In genomic region chr1:36564101-36564500, GRCm38 (mm10) we compare ENCODE assay signal across 13 mouse cellular contexts. TPM values are rescaled to one million over a fixed set of nuclear protein-coding genes. Genes with fewer than 3 reads are reported as not detected.
DNase-seq lines count a peak whose midpoint lies in the region; ATAC-seq and TF ChIP-seq lines count a peak whose summit lies in the region.
"Had no signal": no experiment of that assay in that cellular context is flagged by ENCODE, and none has a peak within 500 bp of the region (broad histone marks: within the 10 kb centered on the region; RNA-seq: fewer than 3 reads in every experiment).

No protein-coding gene starts in this region.

- intact Hi-C loops in heart, postnatal 14 days (cut with DNase I): no loop called here

- no peak for TF ChIP-seq CTCF in kidney, adult 2 months (conservative IDR thresholded peaks at IDR 0.05; ENCODE audit: insufficient read depth, insufficient read length, low read depth, low read length)
- TF ChIP-seq CTCF in small intestine, adult 2 months (IDR thresholded peaks at IDR 0.05; ENCODE audit: extremely low read depth, insufficient read length, insufficient replicate concordance, low read depth, low read length): no peak

- H3K4me3 ChIP-seq in kidney, adult 2 months (ENCODE audit: insufficient read depth, low read depth, low read length): no peak overlapping the region
- H3K4me3 ChIP-seq in small intestine, adult 2 months (ENCODE audit: low read depth, low read length): no peak overlapping the region
- no peak overlapping the region for H3K4me3 ChIP-seq in intestine, embryonic 16.5 days (ENCODE audit: low read length)
- H3K4me3 ChIP-seq in forebrain, embryonic 16.5 days (replicated peaks; ENCODE audit: low read length): no peak overlapping the region

- H3K36me3 ChIP-seq in kidney, adult 2 months (ENCODE audit: control insufficient read depth, insufficient read depth, low read length): no peaks in the 10 kb centered on the region
- no peaks in the 10 kb centered on the region for H3K36me3 ChIP-seq in small intestine, adult 2 months (ENCODE audit: control insufficient read depth, insufficient read depth, low read length)
- H3K36me3 ChIP-seq in intestine, embryonic 16.5 days (ENCODE audit: control insufficient read depth, insufficient read depth, low read length): no peaks in the 10 kb centered on the region
- H3K36me3 ChIP-seq in forebrain, embryonic 16.5 days (ENCODE audit: control insufficient read depth, insufficient read depth): no peaks in the 10 kb centered on the region

- no peaks in the 10 kb centered on the region for H3K27me3 ChIP-seq in kidney, adult 2 months (replicated peaks; ENCODE audit: control insufficient read depth, insufficient read depth, low read length)
- 0 out of 2 replicates have a peak, but pooled peaks cover 4% of the 10 kb centered on the region for H3K27me3 ChIP-seq in small intestine, adult 2 months (ENCODE audit: control insufficient read depth, insufficient read depth, low read length)
- H3K27me3 ChIP-seq in intestine, embryonic 16.5 days (replicated peaks; ENCODE audit: control insufficient read depth, insufficient read depth, low read length): no peaks in the 10 kb centered on the region
- H3K27me3 ChIP-seq in forebrain, embryonic 16.5 days (replicated peaks; ENCODE audit: control insufficient read depth, insufficient read depth, low read length): 0 out of 2 replicates have a peak, but pooled peaks cover 2% of the 10 kb centered on the region

- ATAC-seq in intestine, embryonic 16.5 days: no peak
- ATAC-seq in forebrain, embryonic 16.5 days: no peak

- 65% methylated on average over 6 of the region's 6 CpGs for WGBS in kidney, adult 2 months
- 73% methylated on average over 6 of the region's 6 CpGs for WGBS in small intestine, adult 2 months
- 60% methylated on average over 6 of the region's 6 CpGs for WGBS in intestine, embryonic 16.5 days
- 73% methylated on average over 6 of the region's 6 CpGs for WGBS in forebrain, embryonic 16.5 days

- no peaks in the 10 kb centered on the region for H3K9me3 ChIP-seq in intestine, embryonic 16.5 days (ENCODE audit: control insufficient read depth, low read length)
- H3K9me3 ChIP-seq in forebrain, embryonic 16.5 days (ENCODE audit: control insufficient read depth, low read length): no peaks in the 10 kb centered on the region

- 0 out of 2 replicates have a peak, but pooled peaks cover 2% of the 10 kb centered on the region for H3K4me1 ChIP-seq in kidney, adult 2 months (ENCODE audit: control insufficient read depth, insufficient read depth, low read length)
- peaks cover 10% of the 10 kb centered on the region for H3K4me1 ChIP-seq in small intestine, adult 2 months (ENCODE audit: control insufficient read depth, insufficient read depth, insufficient read length, low read length)
- H3K4me1 ChIP-seq in intestine, embryonic 16.5 days (ENCODE audit: control insufficient read depth, insufficient read depth, low read length): peaks cover 19% of the 10 kb centered on the region
- no peaks in the 10 kb centered on the region; the same call in 1 of the 2 replicates for H3K4me1 ChIP-seq in forebrain, embryonic 16.5 days (replicated peaks; ENCODE audit: control insufficient read depth, insufficient read depth, low read length)

- peak; percentile 68 for DNase-seq in kidney, adult 2 months
- DNase-seq in kidney, adult 8-10 months: no peak
- peak; percentile 40 for DNase-seq in gastrocnemius, postnatal 10 days
- DNase-seq in heart, postnatal 14 days: peak; percentile 59
- DNase-seq: cerebellum, adult 18-20 months; lung, embryonic 14.5 days; right cerebral cortex, postnatal 4 days; thymus, postnatal 36 days had no signal

- no peak overlapping the region; the same call in 1 of the 2 replicates for H3K27ac ChIP-seq in kidney, adult 2 months (ENCODE audit: insufficient read depth, low read depth, low read length)
- peak overlapping the region; percentile 7; the same call in 1 of the 2 replicates for H3K27ac ChIP-seq in small intestine, adult 2 months (ENCODE audit: insufficient read depth, low read depth, low read length)
- no peak overlapping the region for H3K27ac ChIP-seq in intestine, embryonic 16.5 days (ENCODE audit: low read length)
- H3K27ac ChIP-seq in forebrain, embryonic 16.5 days (ENCODE audit: low read length): no peak overlapping the region

- TF ChIP-seq POLR2A in kidney, adult 2 months (IDR thresholded peaks at IDR 0.05; ENCODE audit: low read depth, low read length): no peak
- no peak for TF ChIP-seq POLR2A in small intestine, adult 2 months (IDR thresholded peaks at IDR 0.05; ENCODE audit: low read depth, low read length)

- H3K9ac ChIP-seq in intestine, embryonic 16.5 days (ENCODE audit: low read depth, low read length): no peak overlapping the region
- H3K9ac ChIP-seq in forebrain, embryonic 16.5 days (replicated peaks; ENCODE audit: low read depth, low read length): no peak overlapping the region
- H3K9ac ChIP-seq: lung, embryonic 14.5 days had no signal

- no peak overlapping the region for H3K4me2 ChIP-seq in intestine, embryonic 16.5 days (ENCODE audit: low read depth, low read length)
- H3K4me2 ChIP-seq in forebrain, embryonic 16.5 days (ENCODE audit: low read length): no peak overlapping the region
- H3K4me2 ChIP-seq: lung, embryonic 14.5 days had no signal

RNA-seq across cellular contexts. Expression of gene Sema4c, which starts 6.0 kb away (rescaled TPM):
- polyA plus RNA-seq in kidney, adult 2 months (2012; rRNA removed): 8.0 and 9.1 TPM in 2 replicates
- total RNA-seq in gastrocnemius, postnatal 10 days (2021): 10 to 100 TPM; 16.3 to 22.4 TPM
- 10 to 100 TPM; 19.4 to 20.0 TPM for total RNA-seq in heart, postnatal 14 days (2021)
- 3.4 and 6.0 TPM in 2 replicates for polyA plus RNA-seq in small intestine, adult 2 months (2012; rRNA removed)
- polyA plus RNA-seq in intestine, embryonic 16.5 days (2015; fragmentation: Nextera tagmentation; extraction: Ambion mirVana): 7.4 and 7.9 TPM in 2 replicates
- 35.4 and 37.3 TPM in 2 replicates for polyA plus RNA-seq in forebrain, embryonic 16.5 days (2015; fragmentation: Nextera tagmentation; extraction: Ambion mirVana)

RNA-seq across cellular contexts. Expression of gene Ankrd39, which starts 16.9 kb away (rescaled TPM):
- 16.8 and 22.6 TPM in 2 replicates for polyA plus RNA-seq in kidney, adult 2 months (2012; rRNA removed)
- total RNA-seq in gastrocnemius, postnatal 10 days (2021): 10 to 100 TPM; 10.9 to 11.4 TPM
- total RNA-seq in heart, postnatal 14 days (2021): 10 to 100 TPM; 10.4 to 11.9 TPM
- 10.3 and 13.5 TPM in 2 replicates for polyA plus RNA-seq in small intestine, adult 2 months (2012; rRNA removed)
- 23.6 and 26.8 TPM in 2 replicates for polyA plus RNA-seq in intestine, embryonic 16.5 days (2015; fragmentation: Nextera tagmentation; extraction: Ambion mirVana)
- polyA plus RNA-seq in forebrain, embryonic 16.5 days (2015; fragmentation: Nextera tagmentation; extraction: Ambion mirVana): 15.4 and 24.4 TPM in 2 replicates

RNA-seq across cellular contexts. Expression of gene Gm42417, which starts 24.9 kb away (rescaled TPM):
- not detected in 2 replicates for polyA plus RNA-seq in kidney, adult 2 months (2012; rRNA removed)
- total RNA-seq in gastrocnemius, postnatal 10 days (2021): 100 to 1,000 TPM; 193 to 229 TPM
- 10 to 100 TPM; 52.6 to 94.6 TPM for total RNA-seq in heart, postnatal 14 days (2021)
- not detected in 2 replicates for polyA plus RNA-seq in small intestine, adult 2 months (2012; rRNA removed)
- 0.37 TPM in 1 of 2 replicates, not detected in the other for polyA plus RNA-seq in intestine, embryonic 16.5 days (2015; fragmentation: Nextera tagmentation; extraction: Ambion mirVana)
- polyA plus RNA-seq in forebrain, embryonic 16.5 days (2015; fragmentation: Nextera tagmentation; extraction: Ambion mirVana): 0.22 and 0.42 TPM in 2 replicates
- polyA plus RNA-seq: hindbrain, embryonic 11.5 days; lung, embryonic 14.5 days; stomach, embryonic 16.5 days had no signal

RNA-seq across cellular contexts. Expression of gene Ankrd23, which starts 27.4 kb away (rescaled TPM):
- 11.8 and 37.9 TPM in 2 replicates for polyA plus RNA-seq in kidney, adult 2 months (2012; rRNA removed)
- 100 to 1,000 TPM; 419 to 469 TPM for total RNA-seq in gastrocnemius, postnatal 10 days (2021)
- 100 to 1,000 TPM; 101 to 170 TPM for total RNA-seq in heart, postnatal 14 days (2021)
- 5.2 and 5.8 TPM in 2 replicates for polyA plus RNA-seq in small intestine, adult 2 months (2012; rRNA removed)
- 12.7 and 14.6 TPM in 2 replicates for polyA plus RNA-seq in intestine, embryonic 16.5 days (2015; fragmentation: Nextera tagmentation; extraction: Ambion mirVana)
- 9.3 and 13.2 TPM in 2 replicates for polyA plus RNA-seq in forebrain, embryonic 16.5 days (2015; fragmentation: Nextera tagmentation; extraction: Ambion mirVana)

RNA-seq across cellular contexts. Expression of gene Cnnm3, which starts 52.4 kb away (rescaled TPM):
- 19.8 and 29.5 TPM in 2 replicates for polyA plus RNA-seq in kidney, adult 2 months (2012; rRNA removed)
- total RNA-seq in gastrocnemius, postnatal 10 days (2021): 10 to 100 TPM; 14.5 to 18.2 TPM
- 10 to 100 TPM; 12.9 to 15.6 TPM for total RNA-seq in heart, postnatal 14 days (2021)
- polyA plus RNA-seq in small intestine, adult 2 months (2012; rRNA removed): 7.1 and 13.0 TPM in 2 replicates
- polyA plus RNA-seq in intestine, embryonic 16.5 days (2015; fragmentation: Nextera tagmentation; extraction: Ambion mirVana): 2.1 and 2.3 TPM in 2 replicates
- polyA plus RNA-seq in forebrain, embryonic 16.5 days (2015; fragmentation: Nextera tagmentation; extraction: Ambion mirVana): 4.8 and 5.8 TPM in 2 replicates

Comparison
In these comparisons a context has a peak if more than half of its experiments do, and no peak if none do; other contexts are left out.
1. DNase-seq: peak in kidney, adult 2 months (single experiment), gastrocnemius, postnatal 10 days (single experiment) and heart, postnatal 14 days (2 of 2); none in kidney, adult 8-10 months (0 of 2).